Mouse (Mus musculus): ENCODE measurements around the gene Pld1.
A peak's percentile ranks its signal among the peaks of the same experiment; 100 is the strongest.

Pld1 gene

DNA sequence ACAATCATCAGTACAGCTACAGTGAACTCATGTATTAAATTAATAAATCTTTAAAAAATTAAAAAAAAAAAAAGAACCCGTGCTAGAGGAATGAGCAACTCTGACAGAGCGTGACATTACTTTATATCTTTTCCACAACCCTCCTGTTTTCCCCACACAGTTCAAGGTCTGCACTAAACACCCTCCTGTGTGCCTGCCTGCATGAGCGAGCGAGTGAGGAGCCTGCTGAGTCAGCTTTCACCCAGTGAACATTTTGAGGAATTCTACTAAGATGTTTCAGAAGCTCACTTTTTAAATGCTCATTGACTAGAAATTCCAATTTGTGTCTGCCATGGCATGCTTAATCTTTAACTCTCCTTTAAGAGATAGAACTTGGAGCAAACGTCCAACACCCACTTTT lies 109.1 kb downstream of the Pld1 start:
- no peak for DNase-seq (ENCODE audit: low spot score in 2 of 2)

DNA sequence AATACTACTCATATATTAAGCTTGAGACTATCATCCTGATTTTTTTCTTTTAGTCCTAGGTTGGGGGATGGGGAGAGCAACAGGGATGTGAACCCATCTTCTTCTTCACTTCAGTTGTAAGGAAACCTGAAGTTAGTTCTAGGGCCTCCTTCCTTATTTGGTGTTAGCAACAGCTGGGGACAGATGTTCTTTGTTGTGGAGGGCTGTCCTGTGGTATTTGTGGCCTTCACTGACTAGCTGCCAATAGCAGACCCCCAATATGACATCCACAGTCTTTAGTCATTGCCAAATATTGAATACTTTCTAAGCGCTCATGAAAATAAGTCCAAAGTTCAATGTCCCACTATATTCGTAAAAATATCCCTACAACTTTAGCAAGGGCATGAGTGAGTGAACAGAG lies 111.0 kb downstream of the Pld1 start:
- DNase-seq (ENCODE audit: low spot score in 2 of 2): no peak

DNA sequence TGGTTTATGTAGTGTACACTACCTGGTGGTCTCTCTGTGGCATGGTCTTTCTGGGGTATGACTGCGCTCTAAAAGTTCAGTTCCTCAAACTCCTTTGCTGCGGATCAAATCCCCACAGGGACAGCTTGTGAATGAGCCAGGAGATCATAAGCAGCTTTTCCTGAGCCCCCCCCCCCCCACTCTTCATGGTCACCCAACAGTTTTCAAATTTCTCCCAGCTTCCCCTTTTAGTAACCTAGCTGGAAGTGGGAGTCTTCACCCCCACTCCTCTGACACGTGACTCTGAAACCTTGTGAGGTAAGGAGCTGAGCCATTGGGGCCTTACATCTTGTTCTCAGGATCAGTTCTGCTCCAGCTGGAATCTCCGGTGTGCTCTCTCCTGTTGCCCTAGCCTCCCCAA lies 114.6 kb downstream of the Pld1 start:
- no peak for DNase-seq (ENCODE audit: low spot score in 2 of 2)

DNA sequence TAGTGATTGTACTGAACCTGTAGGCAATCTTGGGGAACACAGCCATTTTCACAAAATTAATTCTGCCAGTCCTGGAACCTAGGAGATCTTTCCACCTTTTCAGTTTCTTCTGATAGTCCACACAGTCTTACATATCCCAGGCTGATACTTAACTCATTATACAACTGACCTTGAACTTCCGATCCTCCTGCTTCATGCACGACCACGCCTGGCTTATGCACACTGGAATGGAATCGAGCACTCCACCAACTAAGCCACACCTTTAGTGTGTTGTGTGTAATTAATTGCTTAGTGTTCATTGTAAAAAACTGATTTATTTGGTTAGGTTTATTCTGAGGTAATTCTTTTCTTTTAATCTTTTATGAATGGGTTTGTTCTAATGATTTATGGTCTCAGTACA lies 122.2 kb downstream of the Pld1 start:
- DNase-seq (ENCODE audit: low spot score in 2 of 2): no peak

DNA sequence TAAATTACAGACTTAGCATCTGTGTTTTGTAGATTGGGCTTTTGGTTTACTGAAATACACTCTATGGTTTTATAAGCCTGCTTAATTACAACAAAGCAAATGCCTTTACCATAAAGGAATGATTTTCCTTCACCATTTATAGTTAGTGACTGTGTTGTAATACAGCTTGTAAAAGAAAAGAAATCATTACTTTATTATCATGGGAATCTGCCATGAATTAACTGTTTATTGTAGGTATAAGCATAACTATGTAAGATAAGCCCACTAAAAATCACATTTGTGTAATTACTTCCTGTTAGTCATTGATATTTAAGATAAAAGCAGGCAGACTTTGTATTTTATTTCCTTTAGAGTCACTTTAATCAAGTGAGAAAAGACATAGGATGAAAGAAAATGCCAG lies 122.7 kb downstream of the Pld1 start:
- DNase-seq (ENCODE audit: low spot score in 2 of 2): no peak

DNA sequence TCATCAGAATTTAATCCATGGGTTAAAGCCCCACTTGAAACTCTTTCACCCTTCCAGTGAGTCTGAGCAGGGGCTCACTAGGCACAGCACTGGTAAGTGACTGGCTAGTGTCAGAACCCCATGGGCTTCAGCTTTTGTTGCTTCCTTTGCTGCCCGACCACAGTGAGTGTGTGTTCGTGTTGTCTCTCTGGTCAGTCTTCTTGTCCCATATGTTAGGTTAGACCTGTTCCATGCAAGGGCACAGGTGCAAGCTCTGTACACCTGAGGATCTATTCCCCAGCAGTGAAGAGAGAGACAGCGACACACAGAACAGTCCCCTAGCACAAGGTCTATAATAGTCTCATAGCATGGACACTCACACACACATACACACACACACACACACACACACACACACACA lies 140.7 kb downstream of the Pld1 start:
- no peak for DNase-seq (ENCODE audit: low spot score in 2 of 2)

DNA sequence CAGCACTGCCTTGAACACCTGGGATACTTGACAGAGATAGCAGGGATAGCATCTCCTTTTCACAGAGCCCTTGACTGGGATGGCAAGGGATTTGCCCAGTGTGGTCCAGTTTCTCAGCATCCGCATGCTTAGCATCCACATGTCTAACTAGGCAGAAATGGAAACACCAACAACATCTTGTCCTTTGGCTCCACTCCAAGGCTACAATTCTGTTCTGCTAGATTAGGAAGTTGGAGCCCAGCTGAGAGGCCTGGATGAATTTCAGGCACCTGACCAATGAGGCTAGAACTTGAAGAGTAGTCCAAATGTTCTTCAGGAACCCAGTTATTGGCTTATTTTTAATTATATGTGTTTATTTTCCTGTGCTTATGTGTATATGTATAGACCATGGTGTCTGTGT lies 141.6 kb downstream of the Pld1 start:
- no peak for DNase-seq (ENCODE audit: low spot score in 2 of 2)

DNA sequence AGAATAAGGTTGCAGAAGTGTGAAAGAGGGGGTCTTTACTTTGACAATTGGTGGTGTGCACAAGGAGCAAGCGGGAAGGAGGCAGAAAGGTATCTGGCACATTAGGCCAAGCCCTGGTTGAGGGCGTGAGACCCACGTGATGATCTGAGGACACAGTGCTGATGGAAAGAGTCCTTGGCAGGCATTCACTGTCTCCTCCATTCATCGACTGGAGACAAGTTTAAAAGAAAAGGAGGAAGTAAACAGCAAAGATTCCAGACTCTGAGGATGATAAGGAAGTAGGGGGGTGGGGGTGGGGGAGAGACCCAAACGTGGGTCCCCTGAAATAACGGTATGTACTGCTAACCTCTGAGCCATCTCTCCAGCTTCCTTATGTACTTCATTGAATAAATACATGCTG lies 142.5 kb downstream of the Pld1 start:
- DNase-seq (ENCODE audit: low spot score in 2 of 2): no peak

DNA sequence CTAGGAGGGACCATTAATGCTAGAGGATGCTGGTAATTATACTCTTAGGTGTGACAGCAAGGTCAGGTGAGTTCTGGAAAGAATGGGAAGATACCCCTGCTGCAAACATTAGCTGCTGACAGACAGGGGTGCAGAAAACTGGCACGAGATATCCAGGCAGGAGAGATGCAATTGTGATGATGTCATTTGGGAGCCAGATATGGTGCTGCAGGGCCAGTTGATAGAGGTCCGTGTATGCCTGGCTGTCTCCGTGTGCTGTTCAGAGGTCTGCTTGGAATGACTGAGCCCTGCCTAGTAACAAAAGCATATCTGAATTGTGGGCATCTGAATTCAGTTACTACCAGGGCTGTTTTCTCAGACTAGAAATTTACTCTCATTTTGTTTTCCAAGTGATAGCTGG lies 144.7 kb downstream of the Pld1 start:
- no peak for DNase-seq (ENCODE audit: low spot score in 2 of 2)

DNA sequence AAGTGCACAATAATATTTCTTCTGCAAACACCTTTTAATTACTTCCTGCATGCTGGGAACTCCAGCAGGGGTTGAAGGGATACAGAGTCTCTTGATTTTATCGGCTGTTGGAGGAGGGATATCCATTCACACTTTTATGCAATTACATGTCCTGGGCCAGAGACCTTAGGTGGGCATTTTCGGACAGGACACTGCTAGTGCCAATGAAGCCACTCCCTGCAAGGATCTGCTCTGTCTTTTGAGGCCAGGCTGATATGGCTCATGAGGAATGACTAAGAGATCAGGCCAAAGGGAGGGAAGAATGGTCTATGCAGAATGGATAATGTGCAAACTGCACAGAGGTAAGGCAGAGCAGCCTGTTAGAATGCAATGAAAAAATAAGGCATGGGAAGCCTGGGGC lies 145.8 kb downstream of the Pld1 start:
- DNase-seq (ENCODE audit: low spot score in 2 of 2): no peak

DNA sequence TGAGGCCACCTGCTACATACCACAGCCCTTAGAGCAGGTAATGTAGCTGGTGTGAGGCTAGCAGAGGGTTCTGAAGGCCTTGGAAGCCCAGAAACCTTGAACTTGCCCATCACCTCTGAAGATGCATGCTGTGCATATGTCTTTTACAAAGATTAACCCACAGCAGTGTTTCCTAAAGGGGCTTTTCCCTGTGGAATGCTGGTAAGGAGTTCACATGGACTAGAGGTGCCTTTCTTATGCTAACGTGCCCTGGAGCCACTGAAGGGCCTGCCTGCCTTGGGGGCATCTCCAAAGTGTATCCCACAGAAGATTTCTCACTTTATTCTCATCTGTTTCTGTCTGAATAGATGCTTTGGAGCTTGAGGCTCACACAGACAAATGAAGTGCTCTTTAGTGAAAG lies 152.8 kb downstream of the Pld1 start:
- no peak for DNase-seq (ENCODE audit: low spot score in 2 of 2)

DNA sequence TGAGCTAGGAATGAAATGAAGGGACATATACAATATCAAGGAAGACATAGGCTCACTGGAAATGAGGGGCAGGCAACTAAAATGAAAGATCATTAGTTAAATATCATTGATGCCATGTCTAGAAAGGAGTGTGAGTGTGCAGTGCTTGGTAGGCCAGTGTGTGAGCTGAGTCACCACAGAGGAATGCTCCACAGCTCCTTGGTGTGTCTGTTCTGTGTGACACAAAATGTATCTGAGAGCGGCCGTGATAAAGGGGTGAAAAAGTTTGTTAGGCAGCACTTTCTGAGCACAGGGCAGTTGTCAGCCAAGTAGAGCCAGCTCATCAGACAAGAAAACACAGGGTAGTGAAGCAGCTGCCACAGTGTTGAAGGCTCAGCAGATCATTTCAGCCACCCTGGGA lies 153.2 kb downstream of the Pld1 start:
- DNase-seq (ENCODE audit: low spot score in 2 of 2): no peak

DNA sequence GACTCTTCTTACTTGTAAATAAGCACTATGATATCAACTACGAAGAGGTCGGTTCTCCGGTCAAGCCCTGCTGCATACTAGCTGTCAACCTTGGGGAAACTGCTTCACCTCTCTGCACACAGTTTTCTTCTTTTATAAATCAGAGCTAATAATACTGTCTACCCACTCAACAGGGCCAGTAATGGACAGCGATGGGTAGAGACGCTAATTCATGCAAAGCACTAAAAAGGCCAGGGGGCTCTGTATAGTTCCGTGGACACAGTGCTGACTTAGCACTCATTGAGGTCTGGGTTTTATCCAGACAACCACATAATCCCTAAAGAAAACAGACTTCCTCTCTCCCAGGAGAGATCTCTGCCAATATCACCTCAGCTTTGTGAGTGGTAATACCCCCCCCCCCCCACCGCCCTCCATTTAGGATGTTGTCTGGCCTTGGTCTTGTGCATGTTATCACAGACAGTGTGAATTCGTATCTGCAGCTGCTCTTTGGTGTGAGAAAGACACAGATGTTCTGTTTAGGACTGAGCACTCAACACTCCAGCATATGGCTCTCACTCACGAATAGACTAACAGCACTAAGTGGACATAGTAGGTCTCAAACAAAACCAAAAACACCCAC lies 155.3 kb downstream of the Pld1 start:
- no peak for DNase-seq (ENCODE audit: low spot score in 2 of 2)

DNA sequence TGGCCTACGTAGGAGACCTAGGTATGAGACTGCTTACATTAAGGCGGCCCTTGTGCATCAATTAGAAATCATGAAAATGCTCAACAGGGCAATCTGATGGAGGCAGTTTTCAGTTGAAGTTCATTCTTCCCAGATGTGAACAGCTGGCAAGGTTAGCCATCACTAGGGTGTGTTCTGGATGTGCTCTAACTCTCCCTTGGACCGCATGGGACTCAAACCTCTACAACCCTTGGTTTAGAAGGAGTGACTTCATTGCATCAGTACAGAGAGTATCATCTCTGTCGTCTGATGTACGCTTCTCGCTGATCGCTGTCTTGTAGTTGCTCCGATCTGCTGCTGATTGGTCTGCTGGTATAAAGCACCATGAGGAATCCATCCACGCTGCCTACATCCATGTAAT lies 157.0 kb downstream of the Pld1 start:
- no peak for DNase-seq (ENCODE audit: low spot score in 2 of 2)

DNA sequence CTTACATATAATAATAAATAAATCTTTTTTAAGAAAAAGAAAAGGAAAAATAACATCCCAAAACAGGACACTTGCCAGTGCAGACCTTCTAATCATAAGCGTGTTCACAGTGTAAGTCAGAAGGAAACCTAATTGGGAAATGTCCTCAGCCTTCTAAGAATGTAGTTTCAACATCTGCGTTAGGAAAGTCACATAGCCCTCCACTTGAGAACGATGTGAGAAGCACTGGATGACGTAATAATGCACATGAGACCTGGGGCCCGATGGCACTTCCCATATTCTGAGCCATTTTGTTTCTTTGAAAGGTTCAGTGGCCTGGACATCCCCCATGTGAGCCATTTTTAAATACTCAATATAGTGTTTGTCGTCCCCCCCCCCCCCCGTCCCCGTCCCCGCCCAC lies 160.7 kb downstream of the Pld1 start:
- DNase-seq (ENCODE audit: low spot score in 2 of 2): no peak

DNA sequence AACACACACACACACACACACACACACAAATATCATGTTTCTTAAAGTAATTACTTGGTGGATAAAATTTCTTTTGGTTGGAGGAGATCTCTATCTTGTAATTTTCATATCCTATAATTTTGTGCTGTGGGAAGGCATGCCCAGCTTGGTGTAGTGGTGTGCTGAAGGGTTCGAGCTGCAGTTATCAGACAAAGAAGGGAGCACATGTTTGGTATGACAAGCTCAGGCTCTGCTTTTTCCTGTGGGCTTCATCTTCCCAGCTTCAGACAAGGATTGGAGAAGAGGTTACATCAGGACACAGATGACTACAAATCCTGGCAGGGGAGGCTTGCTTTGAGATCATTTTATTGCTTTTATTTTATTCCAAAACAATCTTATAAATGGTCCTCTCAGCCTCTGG lies 166.5 kb downstream of the Pld1 start:
- no peak for DNase-seq (ENCODE audit: low spot score in 2 of 2)

DNA sequence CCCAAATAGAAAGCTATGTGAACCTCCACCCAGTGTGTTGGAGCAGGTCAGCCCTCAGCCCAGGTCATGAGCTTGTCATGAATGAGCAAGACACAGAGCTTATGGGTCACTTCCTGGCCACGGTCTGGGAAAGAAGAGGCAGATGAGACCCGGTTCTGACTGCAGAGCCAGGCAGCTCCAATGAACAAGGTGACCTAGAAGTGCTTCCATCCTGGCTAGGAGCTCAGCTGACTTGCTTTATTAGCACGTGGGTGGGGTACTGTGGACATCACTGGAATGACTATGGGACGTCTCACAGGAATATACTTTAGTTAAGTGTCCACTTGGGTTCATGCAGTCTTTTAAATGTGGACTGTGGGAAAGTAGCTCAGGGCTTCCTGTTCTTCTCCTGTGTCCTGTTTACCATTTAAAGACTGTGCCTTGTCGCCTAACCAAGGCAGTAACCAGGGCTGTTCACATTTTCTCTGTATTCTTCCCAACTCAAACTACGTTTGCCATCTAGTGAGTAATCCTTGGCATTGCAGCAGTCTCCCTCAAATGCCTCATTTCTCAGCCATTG lies 169.0 kb downstream of the Pld1 start:
- DNase-seq (ENCODE audit: low spot score in 2 of 2): peak in 1 of 2 experiments; percentile 39

DNA sequence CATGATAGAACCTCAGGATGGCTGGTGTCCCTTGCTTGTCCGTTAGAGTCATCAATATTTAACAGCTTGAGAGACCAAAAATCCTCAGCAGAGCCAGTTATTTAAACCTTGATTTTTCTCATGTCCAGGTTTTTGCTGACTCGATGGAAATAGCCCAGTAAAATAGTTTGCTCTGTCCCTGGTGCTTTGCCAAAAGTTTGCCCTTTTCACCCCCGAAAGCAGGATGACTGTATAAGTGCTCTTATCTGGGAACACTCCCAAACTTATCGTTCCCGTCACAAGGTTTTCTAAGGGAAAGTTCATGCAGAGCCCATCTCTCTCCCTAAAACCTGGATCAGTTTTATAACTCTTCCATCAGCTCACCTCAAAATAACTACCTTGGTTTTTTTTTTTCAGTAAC lies 173.0 kb downstream of the Pld1 start:
- DNase-seq (ENCODE audit: low spot score in 2 of 2): no peak

DNA sequence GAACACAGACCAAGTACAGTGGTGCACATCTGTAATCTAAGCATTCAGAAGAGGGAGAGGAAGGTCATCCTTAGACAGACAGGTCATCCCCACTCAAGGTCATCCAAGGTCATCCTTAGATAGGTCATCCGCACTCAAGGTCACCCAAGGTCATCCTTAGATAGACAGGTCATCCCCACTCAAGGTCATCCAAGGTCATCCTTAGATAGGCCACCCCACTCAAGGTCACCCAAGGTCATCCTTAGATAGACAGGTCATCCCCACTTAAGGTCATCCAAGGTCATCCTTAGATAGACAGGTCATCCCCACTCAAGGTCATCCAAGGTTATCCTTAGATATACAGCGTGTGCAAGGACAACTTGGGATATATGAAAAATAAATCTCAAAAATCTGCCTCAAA lies 175.4 kb downstream of the Pld1 start:
- no peak for DNase-seq (ENCODE audit: low spot score in 2 of 2)

DNA sequence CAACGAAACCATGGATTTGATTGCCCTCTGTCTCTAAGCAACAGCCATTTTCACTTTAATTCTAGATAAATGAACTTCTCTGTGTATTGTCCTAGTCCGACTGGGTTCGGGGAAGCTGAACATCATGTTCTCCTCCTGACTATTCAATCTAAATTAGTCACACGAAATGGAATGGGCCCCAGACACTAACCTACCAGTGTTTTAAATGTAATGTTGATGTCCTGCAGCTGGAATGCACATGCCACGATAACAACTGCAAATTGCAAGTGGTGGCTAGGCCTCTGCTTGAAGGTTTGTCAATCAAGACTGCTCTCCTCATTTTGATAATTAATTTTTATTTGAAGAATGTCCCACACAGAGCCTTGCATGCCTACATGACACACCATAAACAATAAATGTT lies 203.2 kb downstream of the Pld1 start:
- DNase-seq (ENCODE audit: low spot score in 2 of 2): no peak

DNA sequence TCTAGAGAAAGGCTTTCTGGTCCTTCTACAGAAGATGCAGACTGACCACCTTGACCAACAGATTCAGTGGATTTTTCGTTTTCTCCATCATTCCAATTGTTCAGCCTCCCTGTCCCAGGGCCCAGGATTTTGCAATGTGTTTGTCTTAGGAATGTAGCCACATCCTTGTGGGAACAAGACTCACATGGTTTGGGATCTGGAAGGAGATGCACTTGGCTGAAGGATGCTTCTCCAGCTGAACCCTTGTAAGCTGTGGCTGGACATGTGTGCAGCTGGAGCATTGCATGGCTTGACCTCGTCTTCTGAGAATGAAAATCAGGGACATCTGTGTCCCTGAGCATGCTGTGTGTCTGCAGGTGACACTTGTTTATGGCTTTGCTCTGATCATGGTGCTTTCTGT lies 203.6 kb downstream of the Pld1 start:
- DNase-seq (ENCODE audit: low spot score in 2 of 2): no peak

DNA sequence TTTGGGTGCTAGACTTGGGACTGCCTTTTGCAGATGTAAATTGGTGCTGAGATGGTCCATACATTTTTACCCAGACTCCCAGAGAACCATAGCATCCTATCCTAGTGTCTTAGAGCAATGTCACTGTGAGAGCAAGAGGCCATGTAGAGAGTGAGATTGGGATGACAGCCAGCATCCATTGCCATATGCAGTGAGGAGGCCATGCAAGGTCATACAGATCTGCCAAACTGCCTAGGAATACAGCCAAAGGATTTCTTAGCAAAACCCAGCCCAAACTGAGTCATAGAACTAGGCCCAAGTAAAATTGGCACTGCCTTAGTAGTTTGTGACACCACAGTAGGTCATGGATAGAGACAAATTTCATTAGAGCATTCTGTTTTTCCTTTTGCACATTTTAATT lies 206.2 kb downstream of the Pld1 start:
- DNase-seq (ENCODE audit: low spot score in 2 of 2): no peak

DNA sequence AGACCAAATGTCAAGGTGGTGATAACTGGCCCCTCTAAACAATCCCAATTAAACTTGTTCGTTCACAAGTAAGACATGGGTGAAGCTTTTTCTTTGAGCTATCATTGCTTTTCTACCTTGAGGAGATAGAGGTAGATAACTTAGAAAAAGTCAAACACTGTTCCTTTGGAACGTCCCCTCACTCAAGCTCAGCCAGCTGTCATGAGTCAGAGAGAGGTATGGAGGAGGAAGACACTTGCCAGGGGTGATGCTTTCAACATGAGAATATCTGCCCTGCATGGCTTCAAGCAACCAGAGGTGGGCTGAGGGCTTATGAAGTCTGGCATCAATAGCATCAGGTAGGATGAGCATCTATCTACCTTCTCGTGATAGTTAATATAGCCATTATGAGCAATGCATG lies 207.0 kb downstream of the Pld1 start:
- no peak for DNase-seq (ENCODE audit: low spot score in 2 of 2)

DNA sequence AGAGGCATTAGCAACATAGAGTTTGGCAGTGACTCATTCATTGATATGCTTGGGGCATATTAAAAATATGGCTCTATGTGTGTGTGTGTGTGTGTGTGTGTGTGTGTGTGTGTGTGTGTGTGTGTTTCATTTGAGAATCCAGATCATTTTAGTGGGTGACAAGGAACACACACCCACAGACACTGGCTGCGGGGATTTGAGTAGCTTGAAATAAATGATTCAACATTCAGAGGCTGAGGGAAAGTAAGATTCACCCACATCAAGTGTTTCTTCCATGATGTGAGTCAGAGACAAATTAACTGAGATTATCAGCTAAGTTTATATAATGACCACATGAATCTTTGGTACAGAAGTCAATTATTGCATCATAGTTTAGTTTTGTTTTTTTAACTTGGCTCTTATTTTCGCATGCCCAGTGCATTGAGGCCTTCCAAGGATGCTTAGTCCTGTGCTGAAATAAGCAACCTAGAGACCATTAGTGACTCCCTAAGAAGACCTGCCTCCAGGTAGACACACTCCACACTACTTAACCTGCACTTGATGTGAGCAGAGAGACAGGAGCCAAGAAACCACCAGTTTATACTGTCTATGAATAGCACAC lies 211.3 kb downstream of the Pld1 start:
- no peak for DNase-seq (ENCODE audit: low spot score in 2 of 2)
